Mouse (Mus musculus) lung, adult 2 months (tissue): Measurements from ENCODE around the gene Nudt6.

Source experiments
- CTCF ChIP-seq: fragments of 200-500 bp; IDR thresholded peaks from 2 replicates; pipeline ENCODE4 v1.5.1; 2011; ENCODE audit warnings: mild to moderate bottlenecking, low read length, control low read depth; ENCODE audit not compliant: insufficient read depth
- POLR2A ChIP-seq: fragments of 200-500 bp; IDR thresholded peaks from 2 replicates; pipeline ENCODE4 v1.6.1; 2011; ENCODE audit warnings: low read depth, mild to moderate bottlenecking, control low read depth, low read length, borderline replicate concordance; ENCODE audit errors: extremely low read depth

DNA sequence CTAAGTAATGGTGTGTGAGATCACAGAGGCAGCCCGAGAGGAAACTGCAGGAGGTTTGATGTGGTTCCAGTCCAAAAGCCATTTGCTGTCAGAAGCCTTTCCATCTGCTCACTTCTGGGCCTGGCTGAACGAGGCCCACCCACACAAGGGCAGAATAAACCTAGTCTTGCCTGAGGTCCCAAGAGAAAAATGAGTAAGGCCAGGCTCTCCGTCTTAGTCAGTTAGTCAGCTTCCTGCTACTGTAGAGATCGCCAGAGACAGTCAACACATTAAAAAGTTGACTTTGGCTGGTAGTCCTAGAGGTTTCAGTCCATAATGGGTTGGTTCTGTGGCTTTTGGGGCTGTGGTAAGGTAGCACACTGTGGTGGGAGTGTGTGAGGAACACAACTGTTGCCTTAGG is 49.6 kb downstream of the Nudt6 start:
- TF ChIP-seq POLR2A (no peak), CTCF (no peak)
